Mouse (Mus musculus): ENCODE data around the gene Lpxn.

Gene Lpxn

DNA sequence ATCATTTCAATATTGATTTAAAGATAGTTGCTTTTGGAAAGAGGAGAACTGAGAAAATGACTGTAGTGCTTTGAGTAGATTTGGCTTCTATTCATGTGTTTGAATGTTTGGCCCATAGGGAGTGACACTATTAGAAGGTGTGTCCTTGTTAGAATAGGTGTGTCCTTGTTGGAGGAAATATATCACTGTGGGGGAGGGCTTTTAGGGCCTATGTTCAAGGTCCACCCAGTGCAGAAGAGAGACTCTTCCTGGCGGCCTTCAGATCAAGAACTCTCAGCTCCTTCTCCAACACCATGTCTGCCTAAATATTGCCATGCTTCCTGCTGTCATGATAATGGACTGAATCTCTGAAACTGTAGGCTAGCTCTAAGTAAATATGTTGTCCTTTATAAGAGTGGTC lies 8.2 kb downstream of the Lpxn start:
- DNase-seq (ENCODE audit: low spot score) = no peak

GRCm38 (mm10) chr19:12805730-12806129 lies 9.7 kb downstream of the Lpxn start:
- DNase-seq (ENCODE audit: low spot score) = no peak

- no peak for DNase-seq (ENCODE audit: low spot score)
These were observed 10.2 kb downstream of the Lpxn start for GRCm38 (mm10) chr19:12806214-12806613.

- DNase-seq (ENCODE audit: low spot score) = no peak
These were observed 16.8 kb downstream of the Lpxn start for GRCm38 (mm10) chr19:12812644-12813364.

DNA sequence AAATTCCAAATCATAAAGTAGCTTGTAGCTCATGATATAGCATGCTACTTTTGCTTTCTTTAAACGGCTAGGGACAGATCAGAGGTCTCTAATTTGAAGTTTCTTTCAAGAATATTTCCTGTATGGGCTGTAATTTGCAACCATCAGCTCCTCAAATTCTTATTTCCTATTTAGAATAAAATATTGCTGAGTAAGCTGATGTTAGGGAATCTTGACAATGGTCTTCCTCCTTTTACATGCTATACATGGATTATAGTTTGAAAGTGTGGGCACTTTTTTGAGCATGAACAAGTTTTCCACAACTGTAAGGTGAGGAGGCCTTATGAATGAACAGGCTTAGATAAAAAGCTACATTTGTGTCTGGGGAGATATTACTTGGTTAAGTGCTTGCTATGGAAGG lies 17.9 kb downstream of the Lpxn start:
- no peak for DNase-seq (ENCODE audit: low spot score)

DNA sequence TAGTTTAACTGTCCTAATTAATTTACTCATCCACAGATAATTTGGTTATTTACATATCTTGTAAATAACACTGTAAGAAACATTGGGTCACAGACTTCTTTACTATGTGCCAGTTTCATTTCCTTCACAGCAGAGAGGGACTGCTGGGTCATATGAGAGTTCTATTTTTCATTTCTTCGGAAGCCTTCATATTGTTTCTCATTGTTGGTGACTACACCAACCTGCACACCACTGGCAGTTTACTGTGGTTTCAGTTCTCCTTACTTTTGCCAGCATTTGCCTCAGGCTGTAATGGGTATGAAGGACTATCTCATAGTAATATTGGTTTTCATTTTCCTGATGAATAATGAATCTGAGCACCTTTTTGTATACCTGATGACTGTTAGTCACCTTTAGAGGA lies 22.5 kb downstream of the Lpxn start:
- no peak for DNase-seq (ENCODE audit: low spot score)

- DNase-seq (ENCODE audit: low spot score) = no peak
These were observed 24.4 kb downstream of the Lpxn start for GRCm38 (mm10) chr19:12820383-12820782.

DNA sequence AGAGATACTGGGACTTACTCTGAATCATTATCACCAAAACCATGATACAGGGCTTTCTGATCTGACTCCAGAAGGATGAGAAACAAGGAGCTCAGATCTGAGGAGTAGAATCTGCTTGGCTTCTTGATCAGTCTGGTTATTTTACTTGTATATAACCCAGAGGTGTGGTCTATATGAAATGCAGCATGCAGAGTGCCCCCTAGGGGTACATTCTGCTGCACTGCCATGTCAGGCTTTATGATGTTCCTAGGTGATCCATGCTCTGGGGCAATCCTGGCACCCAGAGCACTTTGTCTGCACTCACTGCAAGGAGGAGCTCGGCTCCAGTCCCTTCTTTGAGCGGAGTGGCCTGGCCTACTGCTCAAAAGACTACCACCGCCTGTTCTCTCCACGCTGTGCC lies 28.6 kb downstream of the Lpxn start:
- no peak for DNase-seq (ENCODE audit: low spot score)

- no peak for DNase-seq (ENCODE audit: low spot score)
These were observed 34.9 kb downstream of the Lpxn start for GRCm38 (mm10) chr19:12830823-12831430.

GRCm38 (mm10) chr19:12831559-12831958 lies 35.6 kb downstream of the Lpxn start:
- no peak for DNase-seq (ENCODE audit: low spot score)

- no peak for DNase-seq (ENCODE audit: low spot score)
These were observed 37.6 kb downstream of the Lpxn start for GRCm38 (mm10) chr19:12833625-12834024.

DNA sequence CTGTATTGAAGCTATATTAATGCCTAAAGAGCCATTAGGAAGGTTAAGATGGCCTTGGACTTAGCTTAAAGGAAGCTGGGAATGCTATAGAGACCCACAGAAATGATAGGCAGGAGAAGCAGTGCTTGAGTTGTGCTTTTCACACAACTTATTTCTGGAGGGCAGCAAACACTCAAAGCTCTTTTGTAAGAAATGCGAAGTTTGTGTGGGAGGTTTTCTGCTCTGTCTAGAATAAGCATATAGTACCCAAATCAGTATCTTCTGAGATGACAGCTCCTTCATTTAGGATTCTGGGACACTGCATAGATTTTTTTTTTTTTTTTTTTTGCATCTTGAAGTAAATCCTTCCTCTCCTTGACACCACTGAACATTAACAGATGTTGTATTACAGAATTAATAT lies 42.5 kb downstream of the Lpxn start:
- DNase-seq (ENCODE audit: low spot score) = no peak

GRCm38 (mm10) chr19:12846382-12846781 lies 50.4 kb downstream of the Lpxn start, which contains the start of gene Gm5244:
Gm5244 (plus strand) TSS chr19:12846682.
- no peak for DNase-seq (ENCODE audit: low spot score)

DNA sequence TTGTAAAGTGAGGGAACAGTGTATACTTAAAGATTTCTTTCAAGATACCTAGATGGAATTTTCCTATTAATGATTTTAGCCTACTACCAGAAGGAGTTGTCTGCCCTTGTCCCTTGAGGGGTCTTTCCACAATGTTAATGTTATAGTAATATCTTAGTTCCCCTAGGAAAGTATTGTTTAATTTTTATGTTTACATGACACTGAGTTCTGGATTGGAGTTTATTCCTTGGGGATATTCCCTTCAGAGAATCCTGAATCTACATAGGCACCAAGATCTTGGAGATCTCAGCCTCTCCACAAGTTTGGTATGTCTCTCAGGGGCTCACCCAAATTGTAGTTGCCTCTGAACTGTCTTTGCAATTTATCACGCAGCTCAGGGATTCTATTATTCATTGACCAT lies 61.0 kb downstream of the Lpxn start, which contains the start of gene Olfr1444:
TSS of gene Olfr1444 (plus strand) at position 301 of the 400 bp plus-strand sequence.
- no peak for DNase-seq (ENCODE audit: low spot score)

Data from urinary bladder, postnatal 14 days (tissue).